Mouse (Mus musculus) thymus, postnatal 4 days (tissue): ENCODE results near the gene Frmd7.

Experiments
- DNase-seq: peaks from one replicate; pipeline ENCODE4 v3.0.0; 2021

Frmd7 gene

DNA sequence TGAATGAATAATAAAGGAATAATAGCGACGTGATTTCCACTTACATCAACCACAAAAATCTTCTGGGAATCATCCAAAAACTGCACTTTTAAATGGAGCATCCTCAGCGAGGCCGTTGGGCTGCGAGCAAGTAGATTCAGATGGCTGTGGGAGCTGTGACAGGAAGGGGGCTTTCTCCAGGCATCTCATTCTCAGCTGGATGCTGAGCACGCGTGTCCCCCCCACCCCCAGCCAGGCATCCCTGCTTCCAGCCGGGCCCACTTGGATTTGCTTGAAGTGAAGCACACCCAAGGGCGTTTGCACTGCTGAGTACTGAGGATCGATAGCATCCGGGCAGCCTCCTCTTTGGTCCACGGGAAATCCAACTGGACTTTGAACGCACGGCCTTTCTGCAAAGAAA is at the start of gene Frmd7:
TSS of gene Frmd7 (minus strand) at position 101 of the 400 bp plus-strand sequence.
- DNase-seq, result no peak

DNA sequence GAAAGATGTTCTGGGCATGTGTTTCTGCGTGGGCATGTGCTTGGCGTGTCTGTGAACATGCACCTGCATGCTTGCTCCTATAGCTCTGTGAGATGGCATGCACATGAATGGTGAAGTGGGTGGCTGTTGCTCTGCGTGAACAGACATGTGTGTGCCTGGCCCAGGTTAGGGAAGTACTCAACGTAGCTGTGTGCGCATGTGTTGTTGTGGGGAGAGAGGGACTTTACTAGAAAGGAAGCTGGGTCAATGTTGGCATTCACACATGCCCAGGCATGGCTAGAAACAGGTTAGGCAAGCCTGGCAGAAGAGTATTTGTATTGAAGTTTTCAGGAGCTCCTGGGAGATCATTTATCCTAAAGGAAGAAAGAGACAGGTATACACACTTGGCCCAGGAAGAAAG is 48.8 kb upstream of the Frmd7 start:
- DNase-seq, result no peak

DNA sequence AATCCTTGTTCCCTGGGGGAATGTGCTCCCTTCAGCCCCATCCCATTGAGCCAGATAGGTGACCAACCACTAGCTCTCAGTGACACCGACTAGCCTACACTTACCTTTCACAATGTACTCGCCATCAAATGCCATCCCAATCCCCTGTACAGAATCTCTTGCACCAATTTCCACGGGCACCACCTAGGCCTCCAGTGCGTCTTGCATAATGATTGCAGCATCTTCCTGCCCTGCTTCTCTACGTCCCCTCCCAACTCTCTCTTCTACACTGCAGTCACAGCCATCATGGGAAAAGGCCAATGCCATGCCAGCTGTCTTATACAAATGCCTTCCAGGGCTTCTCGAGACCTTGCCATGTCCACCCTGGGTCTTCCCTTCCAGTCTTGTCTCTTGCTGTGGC is 47.4 kb upstream of the Frmd7 start:
- no peak for DNase-seq

DNA sequence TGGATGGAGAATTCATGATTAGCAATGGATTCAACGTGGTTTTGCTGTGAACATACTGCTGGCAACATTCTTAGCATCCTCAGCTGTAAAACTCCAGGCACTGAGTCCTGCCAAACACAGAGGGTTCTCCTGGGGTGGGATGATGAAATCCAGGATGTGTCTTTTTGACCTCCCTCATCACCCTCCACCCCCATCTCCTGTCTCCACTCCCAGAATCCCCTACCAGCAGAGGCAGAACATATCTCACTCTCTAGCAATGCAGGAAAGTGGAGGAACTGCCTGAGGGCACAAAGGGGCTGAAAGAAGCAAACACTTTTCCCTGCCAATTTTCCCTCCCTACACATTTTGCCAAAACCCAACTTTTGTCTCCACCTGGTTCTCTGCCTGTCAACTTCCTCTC is 46.1 kb upstream of the Frmd7 start:
- DNase-seq, result no peak

DNA sequence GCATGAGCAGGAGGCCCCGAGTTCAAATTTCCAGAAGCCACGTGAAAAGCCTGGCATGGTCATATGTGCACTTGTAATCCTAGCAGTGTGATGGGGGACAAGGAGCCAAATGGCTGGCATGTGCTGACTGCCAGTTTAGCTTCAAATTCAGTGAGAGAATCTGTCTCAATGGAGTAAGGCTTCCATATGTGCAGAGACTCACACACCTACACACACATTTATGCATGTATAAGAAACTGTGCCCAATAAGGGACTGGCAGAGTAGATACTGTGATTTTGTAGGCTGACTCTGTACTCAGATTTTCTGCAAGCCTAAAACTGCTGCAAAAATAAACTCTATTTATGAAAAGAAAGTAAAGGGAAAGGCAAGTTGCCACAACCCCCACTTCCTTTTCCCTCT is 35.9 kb upstream of the Frmd7 start:
- no peak for DNase-seq

DNA sequence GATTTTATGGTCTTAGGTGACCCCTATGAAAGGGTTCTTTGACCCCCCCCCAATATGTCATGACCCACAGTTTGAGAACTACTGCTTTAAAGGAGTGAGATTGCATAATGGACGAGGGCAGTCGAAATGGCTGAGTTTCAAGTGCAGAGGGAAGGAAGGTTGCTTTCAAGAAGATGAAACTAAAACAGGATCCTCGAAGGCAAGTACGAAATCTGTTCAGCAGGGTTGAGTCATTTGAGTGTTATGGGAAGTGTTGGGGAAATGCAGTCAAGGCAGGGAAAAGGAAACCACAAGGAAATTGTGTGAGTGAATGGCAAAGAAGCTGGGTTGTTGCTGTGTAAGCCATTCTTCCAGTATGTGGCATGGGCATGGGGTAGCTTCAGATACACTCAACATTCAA is 29.6 kb upstream of the Frmd7 start:
- DNase-seq, result no peak

DNA sequence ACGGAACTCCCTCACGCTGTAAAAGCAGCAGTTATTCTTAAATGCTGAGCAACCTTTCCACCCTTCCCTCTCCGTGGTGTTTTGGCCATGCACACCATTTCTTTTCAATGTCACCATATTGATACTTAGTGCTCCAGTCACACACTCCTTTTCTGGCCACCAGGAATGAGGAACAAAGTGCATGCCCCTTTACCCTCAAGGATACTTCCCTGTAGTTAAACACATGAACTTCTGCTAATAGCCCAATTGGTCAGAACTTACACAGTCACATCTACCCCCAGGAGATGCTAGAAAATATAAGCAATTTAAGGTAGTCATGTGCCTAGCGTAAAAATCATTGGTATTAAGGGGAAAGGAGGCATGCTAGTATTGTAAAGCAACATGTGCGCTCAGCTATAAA is 27.4 kb upstream of the Frmd7 start:
- no peak for DNase-seq

DNA sequence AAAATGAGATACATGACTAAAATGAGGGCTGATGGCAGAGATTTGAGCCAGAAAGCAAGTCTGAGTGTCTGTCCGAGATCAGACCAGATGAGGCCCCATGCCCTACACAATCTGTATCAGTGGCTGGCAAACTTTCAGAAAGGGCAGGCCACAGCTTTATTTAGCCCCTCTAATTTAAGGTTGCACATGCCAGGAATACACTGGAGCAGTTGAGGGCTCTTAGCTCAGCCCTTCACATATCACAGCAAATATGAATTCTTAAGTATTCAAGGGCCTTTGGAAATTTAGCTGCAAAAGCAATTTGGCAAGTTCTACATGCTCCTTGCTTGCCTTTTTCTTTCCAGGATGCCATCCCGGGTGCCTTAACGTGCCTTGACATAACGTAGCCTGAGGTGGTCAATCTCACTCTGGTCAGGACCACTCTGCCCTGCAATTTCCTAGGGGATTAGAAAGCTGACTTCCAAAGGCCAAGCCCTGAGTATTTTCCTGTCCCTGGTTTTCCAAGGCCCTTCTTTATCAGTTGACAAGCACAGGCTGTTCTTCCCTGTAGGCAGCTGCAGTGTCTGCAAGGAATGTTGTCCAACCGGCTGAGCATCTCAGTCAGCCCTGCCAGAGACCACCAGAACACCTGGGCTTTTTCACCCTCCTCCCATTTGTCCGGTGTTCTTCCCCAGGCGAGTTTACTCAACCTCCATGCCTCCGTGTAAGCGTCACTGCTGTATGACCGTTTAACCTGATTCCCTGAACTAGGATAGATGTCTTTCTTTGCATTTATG is 25.8 kb upstream of the Frmd7 start:
- DNase-seq, result no peak

DNA sequence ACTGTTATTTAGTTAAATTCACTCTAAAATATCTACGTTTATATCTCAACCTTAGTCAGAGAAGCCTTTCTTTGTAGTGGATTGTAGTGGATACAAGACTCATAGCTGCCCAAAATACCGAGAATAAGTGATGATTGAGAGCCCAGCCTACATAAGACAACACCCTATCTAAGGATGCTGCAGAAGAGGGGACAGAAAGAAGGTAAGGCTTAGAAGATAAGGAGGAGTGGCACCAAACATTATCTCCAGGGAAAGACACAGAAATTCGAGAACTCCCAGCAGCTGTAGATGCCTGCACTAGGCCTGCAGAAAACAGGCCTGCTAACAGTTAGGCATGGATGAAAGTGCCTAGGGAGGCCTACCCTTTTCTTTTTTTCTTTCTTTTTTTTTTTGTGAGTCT is 22.6 kb upstream of the Frmd7 start:
- DNase-seq, result no peak

DNA sequence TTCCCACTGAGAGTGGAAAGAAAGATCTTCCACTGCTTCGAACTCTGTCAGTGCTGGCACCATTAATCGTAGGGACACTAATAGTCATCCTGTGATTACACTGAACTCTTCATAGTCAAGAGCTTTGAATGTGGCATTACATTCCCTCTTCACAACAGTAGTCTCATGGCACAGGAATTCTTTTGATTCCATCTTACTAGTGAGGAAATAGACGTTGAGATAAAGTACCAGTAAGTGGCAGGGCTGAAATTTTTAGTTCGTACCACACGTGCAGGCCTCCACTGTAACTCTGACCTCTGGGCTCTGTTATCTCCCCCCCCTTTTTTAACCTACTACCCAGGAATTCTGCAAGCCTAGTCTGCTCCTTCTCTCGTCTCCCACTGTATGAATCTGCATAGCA is 20.4 kb upstream of the Frmd7 start:
- DNase-seq, result no peak

DNA sequence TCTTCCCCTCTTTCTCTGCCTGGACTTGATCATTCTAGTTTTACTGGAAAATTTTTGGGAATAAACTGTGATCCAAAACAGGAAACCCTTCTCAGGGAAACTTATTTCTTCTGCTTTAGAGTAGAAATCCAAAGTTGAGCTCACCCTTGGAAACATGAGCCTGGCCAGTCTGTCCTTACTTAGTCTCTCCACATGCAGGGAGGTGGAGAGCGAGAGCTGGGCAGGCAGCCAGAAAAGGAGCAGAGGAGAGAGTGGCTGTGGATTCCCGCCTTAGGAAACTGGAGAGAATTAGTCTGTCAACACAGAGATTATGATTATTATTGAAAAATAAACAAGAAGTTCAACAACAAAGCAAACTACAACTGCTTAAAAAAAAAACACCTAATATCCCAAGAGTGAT is 6.1 kb upstream of the Frmd7 start:
- DNase-seq, result no peak

DNA sequence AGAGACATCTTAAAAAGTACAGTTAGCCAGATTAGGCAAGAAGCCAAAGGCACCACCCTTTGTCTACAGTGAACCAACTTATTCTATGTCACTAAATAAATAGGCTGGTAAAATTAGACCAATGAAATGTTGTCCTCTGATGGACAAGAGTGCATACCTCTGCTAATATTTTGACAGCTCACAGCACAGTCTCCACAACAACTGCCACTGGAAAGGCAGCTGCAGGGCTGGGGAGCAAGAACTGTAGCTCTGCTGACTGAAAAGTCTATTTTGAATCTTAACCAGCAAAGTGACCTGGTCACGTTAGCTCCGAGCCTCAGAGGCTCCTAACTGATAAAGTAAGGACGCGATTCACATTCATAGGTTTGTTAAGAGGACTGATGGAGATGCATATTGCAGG is 5.6 kb upstream of the Frmd7 start:
- no peak for DNase-seq

DNA sequence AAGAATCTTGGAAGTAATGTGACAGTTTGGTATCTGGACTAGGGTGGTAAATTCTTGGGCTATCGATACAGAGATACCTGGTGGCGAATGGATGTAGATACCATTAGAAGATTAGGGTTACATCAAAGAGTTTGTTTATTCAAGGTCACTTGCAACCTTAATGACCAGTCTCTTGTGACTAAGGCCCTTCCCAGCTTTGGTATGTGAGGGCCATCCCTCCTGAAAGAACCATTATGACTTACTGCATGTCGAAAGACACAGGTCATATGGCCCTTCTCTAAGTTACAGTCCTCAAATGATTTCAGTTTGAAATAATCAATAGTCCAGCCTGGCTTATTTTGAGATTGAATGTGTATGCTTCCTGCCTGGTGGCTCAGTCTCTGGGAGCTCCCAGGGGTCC is 5.4 kb downstream of the Frmd7 start:
- DNase-seq, result no peak

DNA sequence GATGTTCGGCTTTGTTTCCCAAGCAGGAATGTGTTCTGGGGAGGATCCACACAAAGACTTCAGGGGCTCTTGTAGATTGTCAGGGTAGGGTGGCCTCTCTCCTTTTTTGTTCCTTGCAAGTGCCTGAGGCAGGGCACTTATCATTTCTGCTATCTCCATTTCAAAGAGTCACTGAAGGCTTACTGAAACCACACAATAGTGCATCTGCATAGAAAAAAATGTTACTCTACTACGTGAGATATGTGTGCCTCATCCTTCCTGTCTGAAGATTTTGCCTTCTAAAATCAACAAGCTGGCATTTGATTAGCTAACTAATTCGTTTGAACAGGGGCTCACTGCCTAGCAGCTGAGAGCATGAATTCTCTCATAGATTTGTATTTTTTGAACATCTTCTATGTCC is 12.2 kb downstream of the Frmd7 start:
- no peak for DNase-seq

DNA sequence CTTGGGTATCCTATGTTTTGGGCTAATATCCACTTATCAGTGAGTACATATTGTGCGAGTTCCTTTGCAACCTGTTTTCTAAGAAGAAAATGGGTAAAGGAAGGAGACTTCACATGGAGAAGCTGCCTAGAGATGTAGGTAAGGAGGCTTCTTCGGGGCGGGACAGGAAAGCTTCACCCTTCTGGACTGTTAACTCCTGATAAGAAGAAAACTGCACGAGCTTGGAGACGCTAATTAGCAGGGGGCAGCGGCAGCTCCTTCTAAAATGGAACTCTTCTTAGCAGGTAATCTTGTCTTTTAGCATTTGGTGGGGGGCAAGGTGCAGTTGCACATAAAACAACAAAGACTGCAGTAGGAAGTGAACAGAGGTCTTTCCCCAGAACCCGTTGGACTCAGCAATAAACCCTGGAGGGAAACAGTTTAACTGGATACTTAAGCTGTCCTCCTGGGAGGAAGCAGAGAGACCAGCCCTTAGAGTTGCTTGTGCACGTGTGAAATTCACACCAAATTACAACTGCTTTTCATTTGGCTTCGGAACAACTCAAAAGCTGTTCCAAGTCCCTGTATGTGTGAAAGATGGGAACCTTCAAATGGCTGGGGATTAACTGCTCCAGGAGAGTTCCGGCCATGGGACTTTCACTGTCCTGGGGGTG is 15.5 kb downstream of the Frmd7 start:
- DNase-seq, result no peak

DNA sequence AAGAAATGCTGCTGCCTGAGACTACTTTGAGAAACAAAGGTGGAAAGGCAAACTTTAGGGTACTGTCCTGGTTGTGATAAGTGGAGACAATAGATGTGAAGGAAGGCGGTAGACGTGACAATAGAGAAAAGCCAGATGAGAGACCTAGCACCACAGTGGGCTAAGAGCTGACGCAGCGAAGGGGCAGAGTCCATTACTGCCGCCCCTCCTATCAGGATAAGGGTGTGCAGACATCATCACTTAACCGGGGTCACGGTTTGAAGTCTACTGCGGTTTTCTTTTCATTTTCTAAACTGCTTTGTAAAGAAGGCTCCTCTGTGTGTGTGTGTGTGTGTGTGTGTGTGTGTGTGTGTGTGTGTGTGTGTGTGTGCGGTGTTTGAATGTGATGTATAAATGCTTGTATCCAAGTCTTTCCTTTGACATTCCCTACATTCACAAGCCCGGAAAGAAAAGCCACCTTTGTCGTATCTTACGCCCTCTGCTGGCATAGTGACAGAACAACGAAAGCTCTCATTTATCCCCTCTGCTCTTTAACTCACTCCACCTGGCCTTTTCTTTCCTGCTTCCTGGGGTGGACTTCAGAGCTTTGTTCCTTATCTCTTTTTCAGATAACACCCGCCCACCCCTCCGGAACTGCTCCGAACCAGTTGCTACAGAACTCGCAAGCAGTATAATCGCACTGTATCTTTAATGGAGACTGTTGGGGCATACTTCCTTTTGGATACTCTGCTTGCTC is 17.7 kb downstream of the Frmd7 start:
- DNase-seq, result peak; percentile 16

DNA sequence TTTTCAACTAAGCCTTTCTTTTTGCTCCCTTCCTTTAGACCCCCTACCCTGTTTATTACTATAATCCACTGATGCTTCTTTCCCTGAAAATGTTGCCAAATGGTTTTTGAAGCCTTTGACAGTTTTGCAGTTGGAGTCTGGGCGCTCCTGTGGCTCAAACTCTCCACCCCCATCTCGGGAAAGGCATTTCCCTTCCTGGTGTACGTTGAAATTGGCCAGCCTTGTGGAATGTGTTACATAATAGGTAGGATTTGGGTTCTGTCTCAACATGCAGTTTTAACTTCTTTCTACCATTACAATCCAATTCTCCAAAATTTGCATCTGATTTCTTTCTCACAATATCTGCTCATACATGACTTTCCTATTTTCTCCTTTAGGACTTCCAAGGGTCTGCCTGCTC is 23.8 kb downstream of the Frmd7 start:
- no peak for DNase-seq

DNA sequence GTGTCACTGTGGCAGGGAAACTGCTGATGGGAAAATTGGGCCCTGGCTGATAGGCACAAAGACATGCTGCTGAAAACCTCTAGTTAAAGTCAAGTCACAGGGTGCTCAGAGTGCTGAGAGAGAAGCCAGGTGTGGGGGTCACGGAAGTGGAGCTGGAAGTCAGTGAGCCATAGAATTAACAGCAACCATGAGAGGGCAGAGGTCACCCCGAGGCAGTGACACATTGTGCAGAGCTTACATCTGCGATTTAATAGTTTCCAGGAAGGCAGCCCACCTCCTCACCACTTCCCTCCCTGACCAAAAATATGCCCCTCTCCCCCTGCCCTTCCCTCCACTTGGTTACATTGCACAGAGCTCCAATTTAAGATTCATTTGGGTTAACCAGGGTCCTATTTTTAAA is 25.1 kb downstream of the Frmd7 start:
- no peak for DNase-seq

DNA sequence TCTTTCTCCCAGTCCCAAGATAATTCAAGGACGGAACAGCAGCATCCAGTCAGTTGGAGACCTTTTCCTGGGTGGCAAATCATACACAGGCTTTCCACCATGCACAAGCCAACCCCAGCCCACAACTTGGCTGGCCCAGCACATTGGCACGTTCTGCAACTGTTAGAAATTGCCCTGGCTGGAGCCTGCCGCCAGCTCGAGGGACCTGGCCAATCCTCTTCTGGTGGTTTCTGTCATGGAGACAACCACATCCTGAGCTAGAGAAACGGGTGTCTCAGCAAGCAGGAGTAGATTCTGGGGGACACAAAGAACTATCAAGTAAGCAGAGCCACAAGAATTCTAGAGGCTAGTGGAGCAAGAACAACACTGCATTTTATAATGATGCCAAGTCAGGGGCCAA is 32.6 kb downstream of the Frmd7 start:
- DNase-seq, result no peak

DNA sequence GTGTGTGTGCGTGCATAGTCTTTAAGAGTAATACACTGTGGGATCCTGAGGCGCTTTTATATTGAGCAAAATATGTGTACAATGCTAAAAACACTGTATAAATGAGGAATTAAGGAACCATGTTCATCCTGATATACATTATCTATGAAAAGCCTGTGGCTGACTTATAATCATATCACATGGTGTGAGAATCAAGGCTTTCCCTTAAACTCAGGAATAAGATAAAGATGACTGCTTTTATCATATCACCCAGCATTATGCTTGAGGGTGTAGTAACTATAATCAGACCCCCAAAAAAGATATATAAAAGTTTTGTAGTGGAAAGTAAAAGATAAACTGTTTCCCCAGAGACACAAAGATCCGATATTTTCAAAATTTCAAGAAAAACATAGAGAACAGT is 39.0 kb downstream of the Frmd7 start:
- DNase-seq, result no peak

DNA sequence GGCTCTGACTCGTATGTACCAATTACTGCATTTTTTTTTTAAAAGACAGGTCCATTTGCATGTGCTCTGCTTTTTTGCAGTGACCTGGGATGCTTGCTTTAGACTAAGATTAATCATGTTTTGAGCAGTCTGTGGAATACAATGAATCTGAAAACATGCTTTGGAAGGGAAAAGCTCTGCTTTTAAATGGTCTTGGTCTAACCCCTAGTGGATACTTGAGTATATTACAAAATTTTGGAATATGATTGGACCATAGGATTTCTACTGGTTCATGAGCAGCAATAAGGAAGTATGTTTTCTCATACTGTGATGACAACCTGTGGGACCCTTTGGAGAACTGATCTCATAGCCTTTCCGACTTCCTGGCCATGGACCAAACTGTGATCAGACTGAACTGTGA is 54.5 kb downstream of the Frmd7 start:
- DNase-seq, result no peak

DNA sequence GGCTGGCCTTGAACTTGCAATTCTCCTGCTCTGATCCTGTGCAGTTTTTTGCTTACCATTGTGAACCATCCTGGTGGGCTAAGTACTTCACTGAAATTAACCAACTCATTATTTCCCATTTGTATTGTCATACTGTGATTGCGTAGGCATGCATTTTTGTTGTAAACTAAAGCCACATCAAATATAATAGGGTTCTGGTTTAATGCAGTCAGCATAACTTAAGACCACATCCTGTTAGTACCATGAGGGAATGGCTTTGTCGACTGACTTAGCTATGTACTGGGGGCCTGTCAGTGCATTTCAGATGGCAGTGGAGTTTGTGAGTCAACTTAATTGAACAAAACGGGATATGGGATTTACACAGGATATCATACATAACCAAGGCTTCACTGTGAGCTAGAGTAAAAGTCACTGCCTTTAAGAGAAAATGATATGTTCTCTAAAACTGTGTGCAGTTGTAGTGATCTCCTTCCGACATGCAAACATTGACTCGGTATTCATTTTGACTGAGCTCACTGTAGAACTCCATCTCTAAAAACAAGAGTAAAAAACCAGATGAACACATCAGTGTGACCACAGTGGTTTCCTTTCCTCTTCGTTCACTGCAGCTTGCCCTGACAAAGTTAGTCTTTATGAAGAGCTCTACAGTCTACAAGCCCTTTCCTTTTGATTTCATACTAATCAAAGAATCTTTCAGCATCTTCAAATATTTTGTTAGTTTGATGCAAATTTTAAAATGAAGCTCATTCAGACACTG is 68.1 kb downstream of the Frmd7 start:
- DNase-seq, result no peak

DNA sequence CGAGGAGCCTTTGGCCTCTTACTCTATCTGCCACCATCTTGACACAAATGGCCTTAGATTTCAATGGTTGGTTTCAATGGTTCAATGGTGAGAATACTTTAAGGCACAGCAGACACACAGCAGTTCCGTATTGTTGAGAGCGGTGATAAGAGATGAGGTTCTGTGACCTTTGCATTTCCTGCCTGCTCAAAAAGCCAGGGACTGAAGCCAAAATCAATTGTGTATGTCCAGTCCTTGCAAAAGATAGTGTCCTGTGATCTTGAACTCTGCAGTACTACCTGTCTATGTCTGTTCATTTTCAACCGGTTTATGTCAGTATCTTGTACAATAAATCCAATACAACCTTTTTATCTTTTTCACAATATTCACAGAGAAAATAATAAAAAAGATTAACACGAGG is 77.8 kb downstream of the Frmd7 start:
- no peak for DNase-seq

DNA sequence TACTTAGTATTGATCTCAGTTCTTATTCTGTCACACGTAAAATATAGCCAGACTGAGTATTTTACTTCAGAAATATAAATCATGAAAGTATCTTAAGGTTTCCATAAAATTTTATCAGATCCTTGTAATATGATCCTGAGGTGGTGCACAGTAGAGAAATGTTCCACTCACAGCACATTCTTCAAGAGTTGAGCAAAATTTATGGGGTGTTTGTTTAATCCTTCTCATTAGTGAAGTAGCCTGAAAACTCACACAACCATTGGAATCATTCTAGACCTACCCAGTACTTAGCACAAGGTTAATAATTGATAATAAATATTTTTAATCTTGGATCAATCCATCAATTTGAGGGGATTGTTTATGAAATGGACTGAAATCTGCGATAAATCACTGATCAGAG is 78.7 kb downstream of the Frmd7 start:
- DNase-seq, result no peak
